ENCODE assay signal across 1 mouse cellular context in the genomic region with DNA sequence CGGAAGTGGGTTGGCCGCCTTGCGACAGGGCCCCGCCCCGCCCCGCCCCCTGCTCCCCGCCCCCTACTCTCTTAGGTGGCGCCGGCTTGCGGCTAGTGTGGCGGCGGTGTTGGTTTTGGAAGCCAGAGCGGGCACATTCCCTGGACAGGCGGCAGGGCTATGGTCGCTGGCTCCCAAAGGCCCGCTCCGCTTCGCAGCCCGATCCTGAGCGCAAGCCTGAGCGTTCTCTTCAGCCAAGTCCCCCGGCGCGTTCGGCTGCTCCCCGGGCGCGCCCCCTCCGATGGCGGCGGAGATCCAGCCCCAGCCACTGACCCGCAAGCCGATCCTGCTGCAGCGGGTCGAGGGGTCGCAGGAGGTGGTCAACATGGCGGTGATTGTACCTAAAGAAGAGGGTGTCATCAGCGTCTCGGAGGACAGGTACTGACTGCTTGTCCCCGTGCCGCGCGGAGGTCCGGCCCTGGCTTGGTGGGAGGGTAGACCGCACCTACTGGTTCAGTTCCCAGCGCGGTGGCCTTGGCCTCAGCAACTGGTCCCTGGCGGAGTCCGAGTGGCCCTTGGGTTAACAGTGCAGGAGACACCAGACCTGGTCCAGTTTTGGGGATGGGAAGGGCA.
TF ChIP-seq lines count a peak whose summit lies in the region.

Gene Wdfy2 (plus strand): TSS at position 38 of the 612 bp plus-strand sequence.

TF ChIP-seq in CH12.LX, 34 proteins besides CTCF, POLR2A, EP300 and RAD21 (continued from another document):
- no peak for TF ChIP-seq MEF2A (IDR thresholded peaks at IDR 0.05; ENCODE audit: borderline replicate concordance, low read depth, low read length)
- TF ChIP-seq ZMIZ1 (IDR thresholded peaks at IDR 0.05; ENCODE audit: low read depth, low read length), result peak; percentile 51; the same call in 1 of the 2 replicates
- no peak for TF ChIP-seq PAX5 (IDR thresholded peaks at IDR 0.05; ENCODE audit: low read length)
- no peak for TF ChIP-seq MAZ (IDR thresholded peaks at IDR 0.05; ENCODE audit: low read depth, low read length)
- peak; percentile 10; the same call in 1 of the 2 replicates for TF ChIP-seq NELFE (IDR thresholded peaks at IDR 0.05; ENCODE audit: low read depth, low read length)
- TF ChIP-seq MXI1 (IDR thresholded peaks at IDR 0.05; ENCODE audit: low read depth, low read length), result peak; percentile 63; the same call in 1 of the 2 replicates
- no peak for TF ChIP-seq MAFK (IDR thresholded peaks at IDR 0.05; ENCODE audit: insufficient replicate concordance, low read length)
- TF ChIP-seq ETS1 (conservative IDR thresholded peaks at IDR 0.05; ENCODE audit: low read depth, low read length), result no peak
- TF ChIP-seq TCF12 (IDR thresholded peaks at IDR 0.05; ENCODE audit: low read depth, low read length), result 0 out of 2 replicates have a peak, but pooled peaks have one; percentile 11
- TF ChIP-seq HCFC1 (IDR thresholded peaks at IDR 0.05; ENCODE audit: low read depth, low read length), result no peak
- no peak for TF ChIP-seq JUN (IDR thresholded peaks at IDR 0.05; ENCODE audit: insufficient read depth, low read depth, low read length)
